17 mouse cellular contexts compared by ENCODE assay signal in the genomic region with DNA sequence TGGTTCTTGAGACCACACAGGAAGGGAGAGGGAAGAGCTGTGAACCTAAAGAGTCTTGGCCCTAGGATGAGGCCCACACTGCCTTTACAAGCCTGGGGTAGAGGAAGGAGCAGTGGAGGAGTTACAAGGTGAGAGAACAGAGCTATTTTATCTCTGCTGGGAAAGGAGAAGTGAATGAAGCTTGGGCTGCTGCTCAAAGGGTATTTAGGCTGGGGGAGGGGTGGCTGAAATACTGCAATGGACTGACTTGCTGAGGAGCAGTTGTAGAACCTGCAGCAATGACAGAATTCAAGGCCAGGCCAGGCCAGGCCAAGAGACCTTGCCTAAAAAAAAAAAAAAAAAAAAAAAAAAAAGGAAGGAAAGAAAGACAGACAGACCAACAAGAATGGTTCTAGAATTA. TPM values are rescaled to one million over a fixed set of nuclear protein-coding genes. Genes with fewer than 3 reads are reported as not detected.
DNase-seq lines count a peak whose midpoint lies in the region; ATAC-seq and TF ChIP-seq lines count a peak whose summit lies in the region.
"Had no signal": no experiment of that assay in that cellular context is flagged by ENCODE, and none has a peak within 500 bp of the region (broad histone marks: within the 10 kb centered on the region; RNA-seq: fewer than 3 reads in every experiment).

No protein-coding gene starts in this region.

- no peak overlapping the region for H3K9ac ChIP-seq in liver, embryonic 11.5 days (ENCODE audit: low read depth, low read length)
- H3K9ac ChIP-seq in ES-E14 (ENCODE audit: insufficient read depth, low read depth, low read length, poor library complexity, severe bottlenecking): no peak overlapping the region
- H3K9ac ChIP-seq in hindbrain, embryonic 13.5 days: no peak overlapping the region
- H3K9ac ChIP-seq in liver, postnatal 0 days (replicated peaks): no peak overlapping the region
- H3K9ac ChIP-seq in forebrain, embryonic 14.5 days (ENCODE audit: low read length): no peak overlapping the region; the same call in 1 of the 2 replicates
- H3K9ac ChIP-seq: forebrain, embryonic 12.5 days; lung, embryonic 15.5 days; midbrain, embryonic 15.5 days had no signal

- no peaks in the 10 kb centered on the region for H3K27me3 ChIP-seq in liver, embryonic 11.5 days (replicated peaks; ENCODE audit: control insufficient read depth, insufficient read depth, low read length)
- peaks cover 4% of the 10 kb centered on the region; the same call in 1 of the 2 replicates for H3K27me3 ChIP-seq in hindbrain, embryonic 13.5 days
- H3K27me3 ChIP-seq in liver, postnatal 0 days (ENCODE audit: insufficient read depth, low read length): no peaks in the 10 kb centered on the region
- no peaks in the 10 kb centered on the region for H3K27me3 ChIP-seq in forebrain, embryonic 14.5 days (replicated peaks; ENCODE audit: control insufficient read depth, insufficient read depth, low read length)
- H3K27me3 ChIP-seq: forebrain, embryonic 12.5 days; lung, embryonic 15.5 days; midbrain, embryonic 15.5 days had no signal

- peaks cover 20% of the 10 kb centered on the region; the same call in 1 of the 2 replicates for H3K36me3 ChIP-seq in liver, embryonic 11.5 days (ENCODE audit: control insufficient read depth, insufficient read depth, low read length)
- peaks cover 21% of the 10 kb centered on the region; the same call in 1 of the 2 replicates for H3K36me3 ChIP-seq in ES-E14 (ENCODE audit: control insufficient read depth, insufficient read depth, low read length, poor library complexity, severe bottlenecking)
- H3K36me3 ChIP-seq in hindbrain, embryonic 13.5 days: peaks cover 18% of the 10 kb centered on the region
- H3K36me3 ChIP-seq in liver, postnatal 0 days (replicated peaks; ENCODE audit: insufficient read depth, low read length): no peaks in the 10 kb centered on the region
- H3K36me3 ChIP-seq in forebrain, embryonic 14.5 days (ENCODE audit: control insufficient read depth, insufficient read depth, low read length): peaks cover 8% of the 10 kb centered on the region; the same call in 1 of the 2 replicates
- H3K36me3 ChIP-seq: midbrain, embryonic 15.5 days had no signal

- no peaks in the 10 kb centered on the region for H3K9me3 ChIP-seq in liver, embryonic 11.5 days (ENCODE audit: control insufficient read depth, low read length)
- H3K9me3 ChIP-seq in ES-E14 (ENCODE audit: control insufficient read depth, insufficient read depth, low read depth, low read length): no peaks in the 10 kb centered on the region
- no peaks in the 10 kb centered on the region for H3K9me3 ChIP-seq in hindbrain, embryonic 13.5 days
- no peaks in the 10 kb centered on the region for H3K9me3 ChIP-seq in liver, postnatal 0 days (ENCODE audit: low read length)
- H3K9me3 ChIP-seq in forebrain, embryonic 14.5 days (replicated peaks; ENCODE audit: control insufficient read depth, low read length): no peaks in the 10 kb centered on the region
- H3K9me3 ChIP-seq: forebrain, embryonic 12.5 days; lung, embryonic 15.5 days; midbrain, embryonic 15.5 days had no signal

- no peak for DNase-seq in liver, embryonic 11.5 days (ENCODE audit: low spot score)
- DNase-seq in liver (no peak), ES-E14 (ENCODE audit: low read depth, low spot score) (no peak)
- DNase-seq in liver, postnatal 0 days: no peak
- no peak for DNase-seq in adrenal gland, postnatal 25 days
- no peak for DNase-seq in testis, postnatal 14 days (ENCODE audit: low spot score)
- DNase-seq in forebrain, embryonic 14.5 days (ENCODE audit: low spot score): no peak
- DNase-seq: cerebellum, adult 11-12 months; heart, adult 18-20 months; heart, postnatal 36 days; kidney, adult 2 months; layer of hippocampus, postnatal 36 days; left cerebral cortex, postnatal 4 days had no signal

- H3K4me1 ChIP-seq in liver, embryonic 11.5 days (replicated peaks; ENCODE audit: control insufficient read depth, insufficient read depth, low read length): peaks cover 33% of the 10 kb centered on the region
- peaks cover 0 to 4% of the 10 kb centered on the region in 2 experiments; a peak in 1 of 4 replicates for H3K4me1 ChIP-seq in ES-E14 (ENCODE audit: control insufficient read depth in 2 of 2, insufficient read depth in 2 of 2, low read length in 2 of 2, poor library complexity in 1 of 2)
- H3K4me1 ChIP-seq in hindbrain, embryonic 13.5 days (replicated peaks): peaks cover 41% of the 10 kb centered on the region
- peaks cover 38% of the 10 kb centered on the region for H3K4me1 ChIP-seq in liver, postnatal 0 days (ENCODE audit: insufficient read depth)
- peaks cover 15% of the 10 kb centered on the region; the same call in 1 of the 2 replicates for H3K4me1 ChIP-seq in forebrain, embryonic 14.5 days (ENCODE audit: control insufficient read depth, insufficient read depth, low read length)

- no peak for TF ChIP-seq EP300 in liver, postnatal 0 days (IDR thresholded peaks at IDR 0.05; ENCODE audit: low read depth)

- 0 out of 2 replicates have a peak overlapping the region, but pooled peaks have one; percentile 30 for H3K27ac ChIP-seq in liver, embryonic 11.5 days (ENCODE audit: low read depth, low read length)
- no peak overlapping the region for H3K27ac ChIP-seq in ES-E14 (ENCODE audit: insufficient read depth, low read depth, low read length, poor library complexity, severe bottlenecking)
- peak overlapping the region; percentile 8; the same call in 1 of the 2 replicates for H3K27ac ChIP-seq in hindbrain, embryonic 13.5 days
- peak overlapping the region; percentile 5; the same call in 1 of the 2 replicates for H3K27ac ChIP-seq in liver, postnatal 0 days (ENCODE audit: low read depth)
- H3K27ac ChIP-seq in forebrain, embryonic 14.5 days (ENCODE audit: low read depth, low read length): no peak overlapping the region
- H3K27ac ChIP-seq: forebrain, embryonic 12.5 days; lung, embryonic 15.5 days; midbrain, embryonic 15.5 days had no signal

- no peak for TF ChIP-seq CTCF in liver, postnatal 0 days (IDR thresholded peaks at IDR 0.05; ENCODE audit: low read depth)

- no peak for ATAC-seq in liver, embryonic 11.5 days (replicated peaks; ENCODE audit: low FRiP score)
- ATAC-seq in hindbrain, embryonic 13.5 days (ENCODE audit: low FRiP score): no peak
- no peak for ATAC-seq in liver, postnatal 0 days
- no peak for ATAC-seq in forebrain, embryonic 14.5 days
- ATAC-seq: midbrain, embryonic 15.5 days had no signal

- H3K4me3 ChIP-seq in liver, embryonic 11.5 days (ENCODE audit: low read depth, low read length): no peak overlapping the region
- no peak overlapping the region for H3K4me3 ChIP-seq in ES-E14 (ENCODE audit: insufficient read depth in 1 of 2, low read depth in 1 of 2, low read length in 2 of 2, poor library complexity in 1 of 2, severe bottlenecking in 1 of 2)
- no peak overlapping the region for H3K4me3 ChIP-seq in hindbrain, embryonic 13.5 days
- H3K4me3 ChIP-seq in liver, postnatal 0 days (ENCODE audit: low read depth, low read length): no peak overlapping the region
- no peak overlapping the region for H3K4me3 ChIP-seq in forebrain, embryonic 14.5 days (ENCODE audit: low read depth, low read length)
- H3K4me3 ChIP-seq: forebrain, embryonic 12.5 days; lung, embryonic 15.5 days; midbrain, embryonic 15.5 days had no signal

- peak overlapping the region; percentile 93 for H3K4me2 ChIP-seq in liver, embryonic 11.5 days
- 0 out of 2 replicates have a peak overlapping the region, but pooled peaks have one; percentile 99 for H3K4me2 ChIP-seq in hindbrain, embryonic 13.5 days
- peak overlapping the region; percentile 40; the same call in 1 of the 2 replicates for H3K4me2 ChIP-seq in liver, postnatal 0 days (ENCODE audit: low read depth, low read length)
- no peak overlapping the region for H3K4me2 ChIP-seq in forebrain, embryonic 14.5 days (ENCODE audit: low read length)
- H3K4me2 ChIP-seq: forebrain, embryonic 12.5 days; lung, embryonic 15.5 days had no signal

- in situ Hi-C loops in ES-E14 (cut with MboI; ENCODE audit: low sequenced_read_pairs in 2 of 2, unreplicated experiment in 2 of 2): no loop called here

TF ChIP-seq in ES-E14, 5 proteins besides CTCF, POLR2A, EP300 and RAD21:
- TF ChIP-seq CHD2 (IDR thresholded peaks at IDR 0.05; ENCODE audit: low read depth, low read length) (no peak), ZNF384 (IDR thresholded peaks at IDR 0.05; ENCODE audit: low read depth, low read length) (0 out of 2 replicates have a peak, but pooled peaks have one; percentile 17), MAFK (IDR thresholded peaks at IDR 0.05; ENCODE audit: insufficient read depth, low read depth, low read length) (no peak)

RNA-seq across cellular contexts. Expression of a gene that starts 4.5 kb away (rescaled TPM):
- polyA plus RNA-seq in liver, embryonic 11.5 days (2014; fragmentation: Nextera tagmentation; extraction: Ambion mirVana): 554 and 596 TPM in 2 replicates
- total RNA-seq in ES-E14 (2012; rRNA removed): 162 and 206 TPM in 2 replicates
- polyA plus RNA-seq in hindbrain, embryonic 13.5 days (2015; fragmentation: Nextera tagmentation; extraction: Ambion mirVana): 156 and 187 TPM in 2 replicates
- 25.6 and 32.7 TPM in 2 replicates for polyA plus RNA-seq in liver, postnatal 0 days (2015; fragmentation: Nextera tagmentation; extraction: Ambion mirVana)
- 15.4 and 17.6 TPM in 2 replicates for total RNA-seq in adrenal gland, postnatal 25 days (2021)
- 215 and 245 TPM in 2 replicates for polyA plus RNA-seq in forebrain, embryonic 14.5 days (2014; fragmentation: Nextera tagmentation; extraction: Ambion mirVana)

RNA-seq across cellular contexts. Expression of a gene that starts 46.9 kb away (rescaled TPM):
- polyA plus RNA-seq in liver, embryonic 11.5 days (2014; fragmentation: Nextera tagmentation; extraction: Ambion mirVana): 4.8 and 5.7 TPM in 2 replicates
- total RNA-seq in ES-E14 (2012; rRNA removed): 2.1 and 3.4 TPM in 2 replicates
- 15.9 and 16.6 TPM in 2 replicates for polyA plus RNA-seq in hindbrain, embryonic 13.5 days (2015; fragmentation: Nextera tagmentation; extraction: Ambion mirVana)
- polyA plus RNA-seq in liver, postnatal 0 days (2015; fragmentation: Nextera tagmentation; extraction: Ambion mirVana): 2.8 and 2.9 TPM in 2 replicates
- total RNA-seq in adrenal gland, postnatal 25 days (2021): 6.1 and 6.2 TPM in 2 replicates
- 16.0 and 17.3 TPM in 2 replicates for polyA plus RNA-seq in forebrain, embryonic 14.5 days (2014; fragmentation: Nextera tagmentation; extraction: Ambion mirVana)

RNA-seq across cellular contexts. Expression of a gene that starts 55.1 kb away (rescaled TPM):
- polyA plus RNA-seq in liver, embryonic 11.5 days (2014; fragmentation: Nextera tagmentation; extraction: Ambion mirVana): 29.9 and 32.9 TPM in 2 replicates
- 0.05 TPM in 1 of 2 replicates, not detected in the other for total RNA-seq in ES-E14 (2012; rRNA removed)
- 15.6 and 16.6 TPM in 2 replicates for polyA plus RNA-seq in hindbrain, embryonic 13.5 days (2015; fragmentation: Nextera tagmentation; extraction: Ambion mirVana)
- 1,492 and 1,631 TPM in 2 replicates for polyA plus RNA-seq in liver, postnatal 0 days (2015; fragmentation: Nextera tagmentation; extraction: Ambion mirVana)
- 6.0 and 18.1 TPM in 2 replicates for total RNA-seq in adrenal gland, postnatal 25 days (2021)
- 10.2 and 14.7 TPM in 2 replicates for polyA plus RNA-seq in forebrain, embryonic 14.5 days (2014; fragmentation: Nextera tagmentation; extraction: Ambion mirVana)

Comparison
In these comparisons a context has a peak if more than half of its experiments do, and no peak if none do; other contexts are left out.
1. RNA of a gene that starts 55.1 kb away (polyA plus RNA-seq): 1,492 to 1,631 TPM in liver, postnatal 0 days; 29.9 to 32.9 TPM in liver, embryonic 11.5 days, 15.6 to 16.6 TPM in hindbrain, embryonic 13.5 days and 10.2 to 14.7 TPM in forebrain, embryonic 14.5 days; every median in the first group is over 10 times any median in the second.
2. H3K27ac ChIP-seq: peak in liver, embryonic 11.5 days (single experiment), hindbrain, embryonic 13.5 days (single experiment) and liver, postnatal 0 days (single experiment); none in ES-E14 (single experiment) and forebrain, embryonic 14.5 days (single experiment).